Mouse (Mus musculus) ES-Bruce4 (cell line): ENCODE measurements around the gene Nmi. TPM values are rescaled to one million over a fixed set of nuclear protein-coding genes. Genes with fewer than 3 reads are reported as not detected.

Source experiments
- H3K27ac ChIP-seq: 2 replicates; pipeline ENCODE4 v1.5.1; 2012; ENCODE audit warnings: low read length, inconsistent platforms; ENCODE audit not compliant: insufficient read depth
- H3K27me3 ChIP-seq: 2 replicates; pipeline ENCODE4 v1.6.1; 2012; ENCODE audit warnings: mild to moderate bottlenecking, low read length, inconsistent platforms; ENCODE audit not compliant: control insufficient read depth, poor library complexity, insufficient read depth, severe bottlenecking
- H3K36me3 ChIP-seq: 2 replicates; pipeline ENCODE4 v1.6.1; 2012; ENCODE audit warnings: inconsistent platforms, mild to moderate bottlenecking, low read length, moderate library complexity; ENCODE audit not compliant: control insufficient read depth, poor library complexity, insufficient read depth, severe bottlenecking
- H3K4me1 ChIP-seq: one replicate; pipeline ENCODE4 v1.8.1; 2011; ENCODE audit warnings: low read length; ENCODE audit not compliant: control insufficient read depth, insufficient read depth
- H3K4me3 ChIP-seq: 2 replicates; pipeline ENCODE4 v1.5.1; 2011; ENCODE audit warnings: low read depth, mild to moderate bottlenecking, low read length
- H3K9ac ChIP-seq: 2 replicates; pipeline ENCODE4 v1.6.1; 2012; ENCODE audit warnings: low read depth, mild to moderate bottlenecking, inconsistent platforms; ENCODE audit not compliant: poor library complexity, severe bottlenecking
- H3K9me3 ChIP-seq: replicated peaks from 2 replicates; pipeline ENCODE4 v1.6.1; 2012; ENCODE audit warnings: mild to moderate bottlenecking, low read length, inconsistent platforms; ENCODE audit not compliant: control insufficient read depth, poor library complexity, insufficient read depth, severe bottlenecking
- CTCF ChIP-seq: IDR thresholded peaks from one replicate; pipeline ENCODE4 v1.8.1; 2011; ENCODE audit warnings: low read depth, low read length
- EP300 ChIP-seq: IDR thresholded peaks from 2 replicates; pipeline ENCODE4 v1.6.1; 2011; ENCODE audit warnings: low read depth, low read length; ENCODE audit not compliant: insufficient read depth
- POLR2A ChIP-seq: IDR thresholded peaks from one replicate; pipeline ENCODE4 v1.8.1; 2011; ENCODE audit warnings: low read length; ENCODE audit not compliant: insufficient read depth
- polyA plus RNA-seq: library from polyadenylated mRNA; stranded (reverse); fragments of >200 nt; gene quantifications from 2 replicates; pipeline ENCODE4 v1.2.4, GENCODE M21; 2011; ENCODE audit warnings: low read depth; ENCODE audit not compliant: missing spikeins, insufficient read depth, insufficient read length

Gene Nmi
- polyA plus RNA-seq, 1 experiment, result 3.6 TPM

- no peak overlapping the region for H3K27ac ChIP-seq
- H3K9me3 ChIP-seq, result peaks cover 10% of the 10 kb centered on the region
- no peak overlapping the region for H3K4me3 ChIP-seq
- H3K9ac ChIP-seq, result no peak overlapping the region
- no peaks in the 10 kb centered on the region for H3K4me1 ChIP-seq
- H3K36me3 ChIP-seq, result no peaks in the 10 kb centered on the region; the same call in 1 of the 2 replicates
- no peaks in the 10 kb centered on the region for H3K27me3 ChIP-seq
- TF ChIP-seq POLR2A (no peak), CTCF (no peak), EP300 (no peak)
Observed at GRCm38 (mm10) chr2:51931241-51931640, 42.1 kb downstream of the Nmi start.

GRCm38 (mm10) chr2:51914944-51915680 lies 58.2 kb downstream of the Nmi start:
- no peak overlapping the region for H3K4me3 ChIP-seq
- no peak overlapping the region for H3K27ac ChIP-seq
- H3K4me1 ChIP-seq, result no peaks in the 10 kb centered on the region
- no peaks in the 10 kb centered on the region for H3K9me3 ChIP-seq
- no peaks in the 10 kb centered on the region for H3K27me3 ChIP-seq
- H3K36me3 ChIP-seq, result no peaks in the 10 kb centered on the region
- TF ChIP-seq POLR2A (no peak), CTCF (peak; percentile 60), EP300 (no peak)
- no peak overlapping the region for H3K9ac ChIP-seq

- Histone ChIP-seq H3K9ac (no peak overlapping the region), H3K27ac (no peak overlapping the region), H3K36me3 (no peaks in the 10 kb centered on the region), H3K9me3 (no peaks in the 10 kb centered on the region), H3K4me3 (no peak overlapping the region), H3K4me1 (no peaks in the 10 kb centered on the region), H3K27me3 (no peaks in the 10 kb centered on the region)
- TF ChIP-seq EP300 (no peak), POLR2A (no peak), CTCF (no peak)
Observed at GRCm38 (mm10) chr2:51914532-51914931, 58.8 kb downstream of the Nmi start.

GRCm38 (mm10) chr2:51912740-51913139 lies 60.6 kb downstream of the Nmi start:
- Histone ChIP-seq H3K4me1 (no peaks in the 10 kb centered on the region), H3K27me3 (no peaks in the 10 kb centered on the region), H3K4me3 (no peak overlapping the region), H3K9me3 (no peaks in the 10 kb centered on the region), H3K27ac (no peak overlapping the region), H3K36me3 (no peaks in the 10 kb centered on the region), H3K9ac (no peak overlapping the region)
- TF ChIP-seq EP300 (no peak), CTCF (no peak), POLR2A (no peak)

GRCm38 (mm10) chr2:51911864-51912263 lies 61.4 kb downstream of the Nmi start:
- Histone ChIP-seq H3K27me3 (no peaks in the 10 kb centered on the region), H3K4me1 (no peaks in the 10 kb centered on the region), H3K4me3 (no peak overlapping the region), H3K9ac (no peak overlapping the region), H3K27ac (no peak overlapping the region), H3K36me3 (no peaks in the 10 kb centered on the region), H3K9me3 (no peaks in the 10 kb centered on the region)
- TF ChIP-seq CTCF, result no peak
- TF ChIP-seq POLR2A, result no peak
- TF ChIP-seq EP300, result no peak

GRCm38 (mm10) chr2:51907538-51908110 lies 65.7 kb downstream of the Nmi start:
- Histone ChIP-seq H3K9ac (no peak overlapping the region), H3K4me3 (no peak overlapping the region), H3K9me3 (0 out of 2 replicates have a peak, but pooled peaks cover 3% of the 10 kb centered on the region), H3K4me1 (no peaks in the 10 kb centered on the region), H3K36me3 (no peaks in the 10 kb centered on the region), H3K27ac (no peak overlapping the region), H3K27me3 (no peaks in the 10 kb centered on the region)
- TF ChIP-seq CTCF, result no peak
- no peak for TF ChIP-seq POLR2A
